Mouse (Mus musculus) brain, embryonic 14.5 days (tissue): ENCODE measurements around the gene Il20rb.

Source experiments
- CTCF ChIP-seq: fragments of 200-500 bp; IDR thresholded peaks from 2 replicates; pipeline ENCODE4 v1.5.1; 2012; ENCODE audit warnings: inconsistent platforms, mild to moderate bottlenecking, moderate library complexity, borderline replicate concordance; ENCODE audit not compliant: insufficient read depth, insufficient read length; ENCODE audit errors: extremely low read depth
- POLR2A ChIP-seq: fragments of 200-500 bp; IDR thresholded peaks from 2 replicates; pipeline ENCODE4 v1.6.1; 2012; ENCODE audit warnings: mild to moderate bottlenecking, inconsistent platforms, borderline replicate concordance; ENCODE audit not compliant: poor library complexity, insufficient read depth, insufficient read length, severe bottlenecking; ENCODE audit errors: extremely low read depth

DNA sequence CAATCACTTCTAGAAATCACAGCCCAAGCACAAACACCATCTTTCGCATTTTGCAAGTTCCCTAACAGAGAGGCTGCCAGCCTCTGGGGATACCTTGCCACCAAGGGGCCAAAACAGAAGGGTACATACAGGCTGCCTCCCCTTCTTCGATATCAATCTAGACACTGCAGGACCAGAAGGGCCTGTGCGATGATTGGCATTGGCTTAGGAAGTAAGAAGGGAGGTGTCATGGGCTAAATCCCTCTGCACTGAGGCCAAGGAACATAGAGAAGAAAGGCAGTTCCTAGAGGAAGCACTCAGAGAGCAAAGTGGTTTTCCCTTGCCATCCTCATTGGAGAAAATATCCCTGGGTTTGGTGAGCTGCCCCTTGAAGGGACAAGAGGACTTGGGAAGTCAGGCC, 16.9 kb downstream of the Il20rb start:
- TF ChIP-seq CTCF, result no peak
- TF ChIP-seq POLR2A, result no peak
